Mouse (Mus musculus): ENCODE measurements around the gene 1700016K19Rik. TPM values are rescaled to one million over a fixed set of nuclear protein-coding genes. Genes with fewer than 3 reads are reported as not detected.

Gene 1700016K19Rik
- polyA plus RNA-seq, 1 experiment from 2014 or later = 4.0 TPM

- Histone ChIP-seq H3K27ac (ENCODE audit: low read depth) (no peak overlapping the region; the same call in 1 of the 2 replicates), H3K27me3 (replicated peaks; ENCODE audit: control insufficient read depth, insufficient read depth, low read length) (no peaks in the 10 kb centered on the region), H3K4me1 (replicated peaks; ENCODE audit: control insufficient read depth, insufficient read depth, low read length) (no peaks in the 10 kb centered on the region), H3K36me3 (ENCODE audit: control insufficient read depth, insufficient read depth, low read length) (no peaks in the 10 kb centered on the region), H3K9ac (ENCODE audit: low read length) (no peak overlapping the region), H3K9me3 (ENCODE audit: control insufficient read depth, low read length) (0 out of 2 replicates have a peak, but pooled peaks cover 6% of the 10 kb centered on the region), H3K4me3 (ENCODE audit: low read depth, low read length) (no peak overlapping the region), H3K4me2 (ENCODE audit: low read length) (no peak overlapping the region)
- WGBS = 41% methylated on average over 8 of the region's 8 CpGs
- no peak for ATAC-seq (replicated peaks; ENCODE audit: low FRiP score, low TSS enrichment, low read depth)
- DNase-seq (ENCODE audit: low spot score) = no peak
Measured at GRCm38 (mm10) chr11:75976748-75977147, 23.0 kb upstream of the 1700016K19Rik start.

- WGBS = 64% methylated on average over 6 of the region's 6 CpGs
Measured at GRCm38 (mm10) chr11:75978051-75978450, 21.7 kb upstream of the 1700016K19Rik start.

GRCm38 (mm10) chr11:75980413-75980812 is 19.3 kb upstream of the 1700016K19Rik start:
- DNase-seq (ENCODE audit: low spot score) = no peak
- WGBS = 41% methylated on average over 2 of the region's 2 CpGs
- Histone ChIP-seq H3K4me2 (ENCODE audit: low read length) (no peak overlapping the region), H3K4me1 (replicated peaks; ENCODE audit: control insufficient read depth, insufficient read depth, low read length) (no peaks in the 10 kb centered on the region), H3K27ac (ENCODE audit: low read depth) (no peak overlapping the region), H3K27me3 (replicated peaks; ENCODE audit: control insufficient read depth, insufficient read depth, low read length) (no peaks in the 10 kb centered on the region), H3K36me3 (ENCODE audit: control insufficient read depth, insufficient read depth, low read length) (no peaks in the 10 kb centered on the region), H3K4me3 (ENCODE audit: low read depth, low read length) (no peak overlapping the region), H3K9ac (ENCODE audit: low read length) (no peak overlapping the region), H3K9me3 (ENCODE audit: control insufficient read depth, low read length) (no peaks in the 10 kb centered on the region)
- no peak for ATAC-seq (replicated peaks; ENCODE audit: low FRiP score, low TSS enrichment, low read depth)

More at GRCm38 (mm10) chr11:75978051-75978450, 21.7 kb upstream of the 1700016K19Rik start:
- Histone ChIP-seq H3K4me1 (replicated peaks; ENCODE audit: control insufficient read depth, insufficient read depth, low read length) (no peaks in the 10 kb centered on the region), H3K4me3 (ENCODE audit: low read depth, low read length) (no peak overlapping the region), H3K27ac (ENCODE audit: low read depth) (no peak overlapping the region), H3K9ac (ENCODE audit: low read length) (no peak overlapping the region), H3K9me3 (ENCODE audit: control insufficient read depth, low read length) (0 out of 2 replicates have a peak, but pooled peaks cover 6% of the 10 kb centered on the region), H3K27me3 (replicated peaks; ENCODE audit: control insufficient read depth, insufficient read depth, low read length) (no peaks in the 10 kb centered on the region), H3K36me3 (ENCODE audit: control insufficient read depth, insufficient read depth, low read length) (no peaks in the 10 kb centered on the region), H3K4me2 (ENCODE audit: low read length) (no peak overlapping the region)
- ATAC-seq (replicated peaks; ENCODE audit: low FRiP score, low TSS enrichment, low read depth) (no peak), DNase-seq (ENCODE audit: low spot score) (no peak)

- no peak overlapping the region for H3K4me3 ChIP-seq (ENCODE audit: low read depth, low read length)
- no peak overlapping the region for H3K4me2 ChIP-seq (ENCODE audit: low read length)
- no peaks in the 10 kb centered on the region for H3K36me3 ChIP-seq (ENCODE audit: control insufficient read depth, insufficient read depth, low read length)
- H3K9me3 ChIP-seq (ENCODE audit: control insufficient read depth, low read length) = no peaks in the 10 kb centered on the region
- 79% methylated on average over 4 of the region's 4 CpGs for WGBS
- no peak for ATAC-seq (replicated peaks; ENCODE audit: low FRiP score, low TSS enrichment, low read depth)
- H3K27ac ChIP-seq (ENCODE audit: low read depth) = no peak overlapping the region
- no peaks in the 10 kb centered on the region for H3K4me1 ChIP-seq (replicated peaks; ENCODE audit: control insufficient read depth, insufficient read depth, low read length)
- DNase-seq (ENCODE audit: low spot score) = no peak
- H3K27me3 ChIP-seq (replicated peaks; ENCODE audit: control insufficient read depth, insufficient read depth, low read length) = no peaks in the 10 kb centered on the region
- no peak overlapping the region for H3K9ac ChIP-seq (ENCODE audit: low read length)
Measured at GRCm38 (mm10) chr11:75983194-75983593, 16.5 kb upstream of the 1700016K19Rik start.

- Histone ChIP-seq H3K9me3 (ENCODE audit: control insufficient read depth, low read length) (no peaks in the 10 kb centered on the region), H3K36me3 (ENCODE audit: control insufficient read depth, insufficient read depth, low read length) (no peaks in the 10 kb centered on the region), H3K9ac (ENCODE audit: low read length) (no peak overlapping the region), H3K4me3 (ENCODE audit: low read depth, low read length) (no peak overlapping the region), H3K27ac (ENCODE audit: low read depth) (no peak overlapping the region), H3K27me3 (replicated peaks; ENCODE audit: control insufficient read depth, insufficient read depth, low read length) (no peaks in the 10 kb centered on the region), H3K4me1 (replicated peaks; ENCODE audit: control insufficient read depth, insufficient read depth, low read length) (no peaks in the 10 kb centered on the region), H3K4me2 (ENCODE audit: low read length) (no peak overlapping the region)
- no peak for DNase-seq (ENCODE audit: low spot score)
- 58% methylated on average over 1 of the region's 1 CpGs for WGBS
- ATAC-seq (replicated peaks; ENCODE audit: low FRiP score, low TSS enrichment, low read depth) = no peak
Measured at GRCm38 (mm10) chr11:75984581-75984980, 15.1 kb upstream of the 1700016K19Rik start.

GRCm38 (mm10) chr11:75985948-75986347 is 13.8 kb upstream of the 1700016K19Rik start:
- 75% methylated on average over 7 of the region's 7 CpGs for WGBS
- Histone ChIP-seq H3K9ac (ENCODE audit: low read length) (no peak overlapping the region), H3K27ac (ENCODE audit: low read depth) (no peak overlapping the region), H3K27me3 (replicated peaks; ENCODE audit: control insufficient read depth, insufficient read depth, low read length) (no peaks in the 10 kb centered on the region), H3K9me3 (ENCODE audit: control insufficient read depth, low read length) (no peaks in the 10 kb centered on the region), H3K36me3 (ENCODE audit: control insufficient read depth, insufficient read depth, low read length) (no peaks in the 10 kb centered on the region), H3K4me2 (ENCODE audit: low read length) (no peak overlapping the region), H3K4me1 (replicated peaks; ENCODE audit: control insufficient read depth, insufficient read depth, low read length) (no peaks in the 10 kb centered on the region), H3K4me3 (ENCODE audit: low read depth, low read length) (no peak overlapping the region)
- no peak for ATAC-seq (replicated peaks; ENCODE audit: low FRiP score, low TSS enrichment, low read depth)
- DNase-seq (ENCODE audit: low spot score) = no peak

- Histone ChIP-seq H3K4me3 (ENCODE audit: low read depth, low read length) (no peak overlapping the region), H3K27ac (ENCODE audit: low read depth) (no peak overlapping the region), H3K27me3 (replicated peaks; ENCODE audit: control insufficient read depth, insufficient read depth, low read length) (no peaks in the 10 kb centered on the region), H3K4me1 (replicated peaks; ENCODE audit: control insufficient read depth, insufficient read depth, low read length) (no peaks in the 10 kb centered on the region), H3K9me3 (ENCODE audit: control insufficient read depth, low read length) (no peaks in the 10 kb centered on the region), H3K36me3 (ENCODE audit: control insufficient read depth, insufficient read depth, low read length) (no peaks in the 10 kb centered on the region), H3K4me2 (ENCODE audit: low read length) (no peak overlapping the region), H3K9ac (ENCODE audit: low read length) (no peak overlapping the region)
- WGBS = 78% methylated on average over 15 of the region's 15 CpGs
- no peak for DNase-seq (ENCODE audit: low spot score)
- ATAC-seq (replicated peaks; ENCODE audit: low FRiP score, low TSS enrichment, low read depth) = no peak
Measured at GRCm38 (mm10) chr11:75990965-75991835, 8.5 kb upstream of the 1700016K19Rik start.

GRCm38 (mm10) chr11:75991911-75992310 is 7.8 kb upstream of the 1700016K19Rik start:
- ATAC-seq (replicated peaks; ENCODE audit: low FRiP score, low TSS enrichment, low read depth) (no peak), DNase-seq (ENCODE audit: low spot score) (no peak)
- H3K27me3 ChIP-seq (replicated peaks; ENCODE audit: control insufficient read depth, insufficient read depth, low read length) = no peaks in the 10 kb centered on the region
- H3K27ac ChIP-seq (ENCODE audit: low read depth) = no peak overlapping the region
- H3K36me3 ChIP-seq (ENCODE audit: control insufficient read depth, insufficient read depth, low read length) = no peaks in the 10 kb centered on the region
- no peaks in the 10 kb centered on the region for H3K4me1 ChIP-seq (replicated peaks; ENCODE audit: control insufficient read depth, insufficient read depth, low read length)
- no peak overlapping the region for H3K4me3 ChIP-seq (ENCODE audit: low read depth, low read length)
- no peak overlapping the region for H3K9ac ChIP-seq (ENCODE audit: low read length)
- H3K4me2 ChIP-seq (ENCODE audit: low read length) = no peak overlapping the region
- H3K9me3 ChIP-seq (ENCODE audit: control insufficient read depth, low read length) = no peaks in the 10 kb centered on the region
- 85% methylated on average over 8 of the region's 8 CpGs for WGBS

- no peaks in the 10 kb centered on the region for H3K9me3 ChIP-seq (ENCODE audit: control insufficient read depth, low read length)
- H3K9ac ChIP-seq (ENCODE audit: low read length) = no peak overlapping the region
- ATAC-seq (replicated peaks; ENCODE audit: low FRiP score, low TSS enrichment, low read depth) (no peak), DNase-seq (ENCODE audit: low spot score) (no peak)
- H3K27ac ChIP-seq (ENCODE audit: low read depth) = no peak overlapping the region
- WGBS = 84% methylated on average over 8 of the region's 8 CpGs
- H3K4me2 ChIP-seq (ENCODE audit: low read length) = no peak overlapping the region
- no peaks in the 10 kb centered on the region for H3K4me1 ChIP-seq (replicated peaks; ENCODE audit: control insufficient read depth, insufficient read depth, low read length)
- H3K36me3 ChIP-seq (ENCODE audit: control insufficient read depth, insufficient read depth, low read length) = no peaks in the 10 kb centered on the region
- H3K4me3 ChIP-seq (ENCODE audit: low read depth, low read length) = no peak overlapping the region
- no peaks in the 10 kb centered on the region for H3K27me3 ChIP-seq (replicated peaks; ENCODE audit: control insufficient read depth, insufficient read depth, low read length)
Measured at GRCm38 (mm10) chr11:75992481-75992880, 7.2 kb upstream of the 1700016K19Rik start.
